8 mouse cellular contexts compared by ENCODE assay signal in genomic region chr6:120916972-120917881, GRCm38 (mm10). TPM values are rescaled to one million over a fixed set of nuclear protein-coding genes. Genes with fewer than 3 reads are reported as not detected.
A peak's percentile ranks its signal among the peaks of the same experiment; 100 is the strongest.
DNase-seq lines count a peak whose midpoint lies in the region; ATAC-seq and TF ChIP-seq lines count a peak whose summit lies in the region.
"Not testable (repeated sequence)": the region's sequence is repeated elsewhere in the genome, so short reads cannot be mapped to it uniquely, and the experiment has no call there.

No protein-coding gene starts in this region.

- H3K9ac ChIP-seq in heart, embryonic 13.5 days, result peak overlapping the region; percentile 83
- H3K9ac ChIP-seq in intestine, embryonic 16.5 days (ENCODE audit: low read depth, low read length), result peak overlapping the region; percentile 74
- peak overlapping the region; percentile 74 for H3K9ac ChIP-seq in liver, embryonic 11.5 days (ENCODE audit: low read depth, low read length)

- H3K4me2 ChIP-seq in heart, embryonic 13.5 days, result peak overlapping the region; percentile 98
- peak overlapping the region; percentile 96 for H3K4me2 ChIP-seq in intestine, embryonic 16.5 days (ENCODE audit: low read depth, low read length)
- H3K4me2 ChIP-seq in liver, embryonic 11.5 days, result peak overlapping the region; percentile 98

- peaks cover 19% of the 10 kb centered on the region for H3K27me3 ChIP-seq in forebrain, embryonic 10.5 days (ENCODE audit: poor library complexity, severe bottlenecking)
- H3K27me3 ChIP-seq in heart, embryonic 13.5 days (replicated peaks); intestine, embryonic 16.5 days (replicated peaks; ENCODE audit: control insufficient read depth, insufficient read depth, low read length); liver, embryonic 11.5 days (replicated peaks; ENCODE audit: control insufficient read depth, insufficient read depth, low read length); small intestine, adult 2 months (ENCODE audit: control insufficient read depth, insufficient read depth, low read length): not testable (repeated sequence)

- TF ChIP-seq POLR2A in bone marrow, adult 2 months (IDR thresholded peaks at IDR 0.05; ENCODE audit: borderline replicate concordance, control insufficient read depth, low read depth, low read length); small intestine, adult 2 months (IDR thresholded peaks at IDR 0.05; ENCODE audit: low read depth, low read length): not testable (repeated sequence)

- ATAC-seq in heart, embryonic 13.5 days (ENCODE audit: extremely low read depth, insufficient number of reproducible peaks, low FRiP score, low TSS enrichment), result not testable (repeated sequence)
- ATAC-seq in intestine, embryonic 16.5 days, result peak; percentile 52
- peak; percentile 2 for ATAC-seq in liver, embryonic 11.5 days (replicated peaks; ENCODE audit: low FRiP score)
- ATAC-seq in megakaryocyte progenitor cell, adult 5-6 weeks (replicated peaks; ENCODE audit: poor library complexity), result peak; percentile 4; the same call in 1 of the 2 replicates

- not testable (repeated sequence) for H3K9me3 ChIP-seq in forebrain, embryonic 10.5 days; heart, embryonic 13.5 days; intestine, embryonic 16.5 days (ENCODE audit: control insufficient read depth, low read length); liver, embryonic 11.5 days (ENCODE audit: control insufficient read depth, low read length)

- DNase-seq in A20 (ENCODE audit: low read depth, low spot score), result peak; percentile 39
- not testable (repeated sequence) for DNase-seq in forebrain, embryonic 10.5 days (ENCODE audit: extremely low spot score, low spot score); liver, embryonic 11.5 days (ENCODE audit: low spot score)

- H3K27ac ChIP-seq in bone marrow, adult 2 months (ENCODE audit: control insufficient read depth, insufficient read depth, low read depth, low read length, poor library complexity), result peak overlapping the region; percentile 83
- peak overlapping the region; percentile 78 for H3K27ac ChIP-seq in forebrain, embryonic 10.5 days
- not testable (repeated sequence) for H3K27ac ChIP-seq in heart, embryonic 13.5 days (replicated peaks)
- peak overlapping the region; percentile 28; the same call in 1 of the 2 replicates for H3K27ac ChIP-seq in intestine, embryonic 16.5 days (ENCODE audit: low read length)
- H3K27ac ChIP-seq in liver, embryonic 11.5 days (ENCODE audit: low read depth, low read length), result peak overlapping the region; percentile 21; the same call in 1 of the 2 replicates
- H3K27ac ChIP-seq in small intestine, adult 2 months (ENCODE audit: insufficient read depth, low read depth, low read length), result peak overlapping the region; percentile 82

- WGBS in bone marrow, adult 2 months, result 21% methylated on average over 12 of the region's 14 CpGs
- WGBS in forebrain, embryonic 10.5 days, result 27% methylated on average over 11 of the region's 14 CpGs
- WGBS in heart, embryonic 13.5 days, result 31% methylated on average over 10 of the region's 14 CpGs
- 20% methylated on average over 10 of the region's 14 CpGs for WGBS in intestine, embryonic 16.5 days
- 25% methylated on average over 10 of the region's 14 CpGs for WGBS in liver, embryonic 11.5 days
- 8% methylated on average over 12 of the region's 14 CpGs for WGBS in small intestine, adult 2 months

- H3K36me3 ChIP-seq in forebrain, embryonic 10.5 days (replicated peaks); heart, embryonic 13.5 days; intestine, embryonic 16.5 days (ENCODE audit: control insufficient read depth, insufficient read depth, low read length); liver, embryonic 11.5 days (ENCODE audit: control insufficient read depth, insufficient read depth, low read length); small intestine, adult 2 months (ENCODE audit: control insufficient read depth, insufficient read depth, low read length): not testable (repeated sequence)

- not testable (repeated sequence) for H3K4me1 ChIP-seq in bone marrow, adult 2 months (ENCODE audit: control insufficient read depth, insufficient read depth, low read length)
- H3K4me1 ChIP-seq in forebrain, embryonic 10.5 days, result peaks cover 28% of the 10 kb centered on the region
- H3K4me1 ChIP-seq in heart, embryonic 13.5 days, result peaks cover 23% of the 10 kb centered on the region
- H3K4me1 ChIP-seq in intestine, embryonic 16.5 days (ENCODE audit: control insufficient read depth, insufficient read depth, low read length), result peaks cover 13% of the 10 kb centered on the region; the same call in 1 of the 2 replicates
- peaks cover 36% of the 10 kb centered on the region for H3K4me1 ChIP-seq in liver, embryonic 11.5 days (replicated peaks; ENCODE audit: control insufficient read depth, insufficient read depth, low read length)
- H3K4me1 ChIP-seq in small intestine, adult 2 months (ENCODE audit: control insufficient read depth, insufficient read depth, insufficient read length, low read length), result peaks cover 28% of the 10 kb centered on the region

- H3K4me3 ChIP-seq in bone marrow, adult 2 months (replicated peaks; ENCODE audit: control insufficient read depth, low read depth, low read length), result peak overlapping the region; percentile 73
- peak overlapping the region; percentile 81 for H3K4me3 ChIP-seq in forebrain, embryonic 10.5 days
- H3K4me3 ChIP-seq in heart, embryonic 13.5 days, result peak overlapping the region; percentile 74
- H3K4me3 ChIP-seq in intestine, embryonic 16.5 days (ENCODE audit: low read length), result peak overlapping the region; percentile 68
- H3K4me3 ChIP-seq in liver, embryonic 11.5 days (ENCODE audit: low read depth, low read length), result peak overlapping the region; percentile 84
- H3K4me3 ChIP-seq in small intestine, adult 2 months (ENCODE audit: low read depth, low read length), result peak overlapping the region; percentile 70

- not testable (repeated sequence) for TF ChIP-seq CTCF in bone marrow, adult 2 months (IDR thresholded peaks at IDR 0.05; ENCODE audit: control insufficient read depth, insufficient read depth, low read length); small intestine, adult 2 months (IDR thresholded peaks at IDR 0.05; ENCODE audit: extremely low read depth, insufficient read length, insufficient replicate concordance, low read depth, low read length)

RNA-seq across cellular contexts. Expression of gene Bid, which starts 0.6 kb away (rescaled TPM):
- 11.4 and 20.4 TPM in 2 replicates for polyA plus RNA-seq in bone marrow, adult 2 months (2011; ENCODE audit: insufficient read depth, insufficient read length, low replicate concordance, missing spikeins)
- polyA plus RNA-seq in forebrain, embryonic 10.5 days (2016; fragmentation: Nextera tagmentation; extraction: Ambion mirVana), result 17.3 and 19.3 TPM in 2 replicates
- 8.3 and 10.7 TPM in 2 replicates for polyA plus RNA-seq in heart, embryonic 13.5 days (2015; fragmentation: Nextera tagmentation; extraction: Ambion mirVana)
- polyA plus RNA-seq in intestine, embryonic 16.5 days (2015; fragmentation: Nextera tagmentation; extraction: Ambion mirVana), result 22.6 and 23.7 TPM in 2 replicates
- 48.2 and 51.5 TPM in 2 replicates for polyA plus RNA-seq in liver, embryonic 11.5 days (2014; fragmentation: Nextera tagmentation; extraction: Ambion mirVana)
- 89.7 and 91.0 TPM in 2 replicates for total RNA-seq in megakaryocyte progenitor cell, adult 5-6 weeks (2015)
- total RNA-seq in megakaryocyte progenitor cell, adult 5-6 weeks (2017), result 51.7 and 55.4 TPM in 2 replicates
- polyA plus RNA-seq in small intestine, adult 2 months (2012; rRNA removed), result 2.1 and 10.7 TPM in 2 replicates
